Mouse (Mus musculus) kidney, adult 18-20 months (tissue): Measurements from ENCODE around the gene Tor1b.
"Not testable (repeated sequence)": the region's sequence is repeated elsewhere in the genome, so short reads cannot be mapped to it uniquely, and the experiment has no call there.

ENCODE experiments used
- DNase-seq: peaks from one replicate; pipeline ENCODE4 v3.0.0; 2021

Gene Tor1b

GRCm38 (mm10) chr2:30933032-30933431 is 19.7 kb upstream of the Tor1b start:
- no peak for DNase-seq

GRCm38 (mm10) chr2:30933917-30934450 is 18.8 kb upstream of the Tor1b start:
- DNase-seq = peak; percentile 79

GRCm38 (mm10) chr2:30936808-30937207 is 16.0 kb upstream of the Tor1b start:
- DNase-seq = no peak

- no peak for DNase-seq
These were observed 15.0 kb upstream of the Tor1b start for GRCm38 (mm10) chr2:30937731-30938130.

GRCm38 (mm10) chr2:30938574-30938991 is 14.2 kb upstream of the Tor1b start:
- no peak for DNase-seq

- no peak for DNase-seq
These were observed 11.2 kb upstream of the Tor1b start for GRCm38 (mm10) chr2:30941586-30941985.

GRCm38 (mm10) chr2:30942116-30942515 is 10.6 kb upstream of the Tor1b start:
- DNase-seq = not testable (repeated sequence)

GRCm38 (mm10) chr2:30942603-30943011 is 10.2 kb upstream of the Tor1b start:
- DNase-seq = peak; percentile 66

GRCm38 (mm10) chr2:30952457-30952823 is 319 bp upstream of the Tor1b start:
- peak; percentile 29 for DNase-seq

GRCm38 (mm10) chr2:30954797-30955196 is 2.0 kb downstream of the Tor1b start:
- no peak for DNase-seq

- DNase-seq = no peak
These were observed 4.8 kb downstream of the Tor1b start for GRCm38 (mm10) chr2:30957511-30957910.

GRCm38 (mm10) chr2:30958726-30959125 is 6.0 kb downstream of the Tor1b start:
- peak; percentile 49 for DNase-seq

- DNase-seq = no peak
These were observed 7.1 kb downstream of the Tor1b start for GRCm38 (mm10) chr2:30959856-30960255.

- DNase-seq = no peak
These were observed 10.0 kb downstream of the Tor1b start for GRCm38 (mm10) chr2:30962570-30963254.

- DNase-seq = no peak
These were observed 12.9 kb downstream of the Tor1b start for GRCm38 (mm10) chr2:30965627-30966026.

- DNase-seq = no peak
These were observed 14.1 kb downstream of the Tor1b start for GRCm38 (mm10) chr2:30966826-30967225.

- DNase-seq = peak; percentile 90
These were observed 14.9 kb downstream of the Tor1b start, which contains the start of gene Tor1a for GRCm38 (mm10) chr2:30967352-30968327. TSS of gene Tor1a (minus strand) at chr2:30967933.

- peak; percentile 99 for DNase-seq
These were observed 29.2 kb downstream of the Tor1b start, which contains the start of the genes BC005624 and Usp20 for GRCm38 (mm10) chr2:30981790-30982513. TSS of gene BC005624 (minus strand) at chr2:30982201. TSS of gene Usp20 (plus strand) at chr2:30982279.

GRCm38 (mm10) chr2:30983024-30983423 is 30.3 kb downstream of the Tor1b start:
- DNase-seq = no peak

- DNase-seq = peak; percentile 61
These were observed 32.6 kb downstream of the Tor1b start for GRCm38 (mm10) chr2:30985111-30986020.

- DNase-seq = no peak
These were observed 37.5 kb downstream of the Tor1b start for GRCm38 (mm10) chr2:30990221-30990620.

- DNase-seq = no peak
These were observed 42.1 kb downstream of the Tor1b start for GRCm38 (mm10) chr2:30994853-30995252.
